Mouse (Mus musculus) 3T3-L1 (cell line): Measurements from ENCODE around the gene Zscan5b.
"Not testable (repeated sequence)": the region's sequence is repeated elsewhere in the genome, so short reads cannot be mapped to it uniquely, and the experiment has no call there.

Experiments used
- DNase-seq: peaks from one replicate; pipeline ENCODE4 v3.0.0-alpha.2; 2015; ENCODE audit warnings: low read depth, low spot score

The Zscan5b gene

DNA sequence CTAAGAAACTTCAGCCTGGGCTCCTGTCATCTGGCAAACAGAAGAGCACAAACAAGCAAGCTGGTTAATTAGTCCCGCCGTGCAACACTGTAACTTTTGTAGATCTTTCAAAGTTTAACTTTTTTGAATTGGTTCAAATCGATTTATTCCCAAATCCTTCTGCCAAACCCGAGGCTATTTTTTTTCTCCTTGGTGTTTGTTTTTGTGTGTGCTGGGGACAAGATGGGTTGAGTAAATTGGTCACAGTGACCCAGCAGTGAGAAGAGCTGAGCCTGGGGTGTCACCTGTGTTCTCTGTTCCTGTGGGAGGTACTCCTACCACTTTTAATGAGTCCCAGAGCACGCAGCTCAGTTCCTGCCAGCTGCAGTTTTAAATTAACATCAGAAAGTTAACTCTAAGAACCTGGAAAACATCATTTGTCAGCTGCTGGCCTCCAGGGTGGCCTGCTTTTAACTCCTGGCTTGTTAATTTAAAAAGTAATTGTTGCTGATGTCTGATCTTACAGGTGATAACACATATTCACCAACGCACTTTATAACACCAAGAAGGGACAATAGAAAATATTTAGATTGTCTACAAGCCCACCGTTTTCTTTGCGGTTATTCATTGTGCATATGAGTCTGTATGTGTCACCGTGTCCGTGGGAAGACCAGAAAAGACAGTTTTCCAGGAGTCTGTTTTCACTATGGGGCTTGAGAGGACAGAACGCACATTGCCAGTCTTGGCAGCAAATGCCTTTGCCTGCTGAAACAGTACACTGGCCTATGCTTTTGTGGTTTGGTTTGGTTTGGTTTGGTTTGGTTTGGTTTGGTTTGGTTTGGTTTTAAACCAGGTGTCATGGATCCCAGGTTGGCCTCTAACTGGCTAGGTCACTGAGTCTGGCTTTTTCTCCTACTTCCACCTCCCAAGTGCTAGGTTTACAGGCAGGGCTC lies 22.5 kb downstream of the Zscan5b start:
- no peak for DNase-seq

GRCm38 (mm10) chr7:6252410-6252809 lies 30.3 kb downstream of the Zscan5b start, which contains the start of gene Epp13:
Gene Epp13, plus strand, starts transcription at chr7:6252710.
- no peak for DNase-seq

- DNase-seq: no peak
These were observed 32.4 kb downstream of the Zscan5b start for GRCm38 (mm10) chr7:6254451-6254850.

- DNase-seq: no peak
These were observed 35.3 kb downstream of the Zscan5b start for GRCm38 (mm10) chr7:6257386-6257785.

- no peak for DNase-seq
These were observed 36.4 kb downstream of the Zscan5b start for GRCm38 (mm10) chr7:6258232-6259220.

DNA sequence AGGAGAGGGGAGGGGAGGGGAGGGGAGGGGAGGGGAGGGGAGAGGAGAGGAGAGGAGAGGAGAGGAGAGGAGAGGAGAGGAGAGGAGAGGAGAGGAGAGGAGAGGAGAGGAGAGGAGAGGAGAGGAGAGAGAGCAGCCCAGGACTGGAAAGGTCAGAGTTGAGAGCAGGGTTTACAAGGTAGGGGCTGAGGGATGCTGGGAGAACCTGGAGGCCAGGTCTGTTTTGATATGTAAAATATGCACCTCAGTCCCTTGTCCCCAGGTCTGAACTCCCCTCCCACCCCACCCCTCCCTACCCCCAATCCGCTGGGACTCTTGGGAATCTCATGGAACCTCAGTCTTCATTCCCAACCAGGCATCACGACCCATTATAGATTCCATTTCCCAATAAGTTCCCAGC lies 37.9 kb downstream of the Zscan5b start:
- DNase-seq: not testable (repeated sequence)

GRCm38 (mm10) chr7:6262120-6262519 lies 40.0 kb downstream of the Zscan5b start:
- peak; percentile 6 for DNase-seq

GRCm38 (mm10) chr7:6262984-6263383 lies 40.9 kb downstream of the Zscan5b start:
- no peak for DNase-seq

DNA sequence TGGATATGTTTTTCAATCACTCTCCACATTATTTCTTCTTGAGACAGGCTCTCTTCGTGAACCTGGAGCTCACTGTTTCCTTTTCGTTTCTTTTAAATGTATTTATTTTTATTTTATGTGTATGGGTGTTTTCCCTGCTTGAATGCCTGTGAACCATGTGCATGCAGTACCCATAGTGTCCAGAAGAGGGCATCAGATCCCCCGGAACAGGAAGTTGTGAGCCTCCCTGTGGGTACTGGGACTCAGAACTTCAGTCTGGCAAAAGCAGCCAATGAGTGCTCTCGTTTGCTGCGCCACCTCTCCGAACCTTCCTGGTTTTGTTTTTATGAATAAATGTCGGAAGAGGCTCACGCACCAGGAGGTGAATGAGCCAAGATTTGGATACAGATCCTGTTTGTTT lies 43.6 kb downstream of the Zscan5b start:
- peak; percentile 47 for DNase-seq

DNA sequence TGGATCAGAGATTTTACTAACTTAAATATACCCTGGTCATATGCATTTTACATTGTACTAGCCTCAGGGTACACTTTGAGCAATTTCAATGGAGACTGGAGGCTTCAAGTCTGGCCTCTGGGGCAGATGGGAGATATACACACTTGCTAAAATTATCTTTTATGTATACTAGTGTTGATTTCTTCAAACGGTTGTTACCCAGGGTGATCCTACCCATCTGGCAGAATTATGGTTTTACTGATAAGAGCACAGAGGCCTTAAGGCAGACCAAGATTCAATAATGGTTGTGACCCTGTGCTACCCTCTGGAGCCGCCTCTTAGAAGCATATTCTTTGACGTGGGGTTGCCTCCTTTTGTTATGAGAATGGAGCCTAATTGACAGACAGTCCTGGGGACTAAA lies 55.8 kb downstream of the Zscan5b start:
- DNase-seq: no peak

DNA sequence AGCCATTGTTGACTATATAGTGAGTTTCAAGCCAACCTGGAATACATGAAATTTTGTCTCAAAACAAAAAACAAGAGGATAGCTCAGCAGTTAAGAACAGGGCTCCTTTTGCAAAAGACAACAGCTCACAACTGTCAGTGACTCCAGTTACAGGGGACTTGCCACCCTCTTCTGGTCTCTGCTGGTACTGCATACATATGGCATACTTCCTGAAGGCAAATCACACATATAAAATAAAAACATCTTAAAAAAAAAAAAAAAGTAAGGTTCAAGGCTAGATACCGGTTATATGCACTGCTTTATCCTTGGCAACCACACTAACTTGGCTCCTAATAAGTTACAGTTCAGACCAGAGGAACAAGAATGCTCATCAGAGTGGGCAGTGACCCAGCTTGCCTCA lies 60.7 kb downstream of the Zscan5b start:
- peak; percentile 90 for DNase-seq

- DNase-seq: peak; percentile 92
These were observed 61.5 kb downstream of the Zscan5b start for GRCm38 (mm10) chr7:6283451-6284075.

DNA sequence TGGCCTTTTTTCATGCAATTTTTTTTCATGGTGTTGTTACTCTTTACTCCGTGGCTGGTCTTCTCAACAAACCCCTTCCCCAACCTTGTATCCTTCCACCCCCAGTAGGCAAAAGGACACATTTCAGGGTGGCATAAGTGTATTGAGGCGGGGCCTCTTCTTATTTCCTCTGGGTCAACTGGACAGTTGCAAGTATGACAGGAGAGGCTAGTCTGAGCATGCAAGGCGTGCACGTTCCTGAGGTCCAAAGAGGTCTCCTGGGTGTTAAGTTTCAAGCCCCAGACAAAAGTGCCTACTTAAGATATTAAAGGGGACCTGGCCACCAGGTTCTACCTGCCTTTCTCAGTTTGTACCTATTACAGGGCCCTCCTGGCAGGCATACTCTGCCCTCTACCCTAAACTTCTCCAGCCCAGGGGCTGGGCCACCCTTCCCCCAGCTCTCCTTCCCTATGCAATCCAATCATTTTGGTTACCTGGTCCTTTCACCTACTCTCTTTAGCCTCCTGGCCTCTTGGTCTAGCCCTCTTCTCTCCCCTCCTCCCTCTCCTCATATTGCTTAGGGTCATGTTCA lies 62.4 kb downstream of the Zscan5b start:
- no peak for DNase-seq

DNA sequence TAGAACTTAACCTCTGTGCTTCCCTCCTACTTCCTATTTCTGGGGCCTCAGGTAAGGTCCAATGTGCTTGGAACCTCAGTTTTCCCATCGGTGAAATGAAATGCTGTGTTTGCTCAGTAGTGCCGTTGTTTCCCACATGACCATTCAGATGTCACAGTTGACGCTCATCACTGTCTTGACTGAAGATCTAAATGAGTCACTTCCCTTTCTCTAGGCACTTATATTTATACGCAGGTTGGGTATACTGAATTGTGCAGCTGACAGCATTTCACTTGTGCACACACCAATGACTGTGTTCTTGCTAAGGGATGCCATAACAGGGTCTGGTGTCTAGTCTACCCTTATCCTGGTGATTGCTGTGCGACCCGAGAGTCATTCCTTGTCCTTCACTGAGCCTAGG lies 63.3 kb downstream of the Zscan5b start:
- peak; percentile 6 for DNase-seq

- DNase-seq: peak; percentile 93
These were observed 64.0 kb downstream of the Zscan5b start, which contains the start of gene Zfp667 for GRCm38 (mm10) chr7:6285842-6286705. Gene Zfp667, plus strand, starts transcription at chr7:6286579.

- DNase-seq: no peak
These were observed 64.9 kb downstream of the Zscan5b start for GRCm38 (mm10) chr7:6286921-6287531.
